Mouse (Mus musculus): ENCODE results near the gene Bmp8b.

GRCm38 (mm10) chr4:123076928-123077327 is 28.0 kb upstream of the Bmp8b start:
- TF ChIP-seq GATA1 (IDR thresholded peaks at IDR 0.05; ENCODE audit: borderline replicate concordance, low read length) (no peak), FLI1 (IDR thresholded peaks at IDR 0.05; ENCODE audit: low read length) (no peak)
